Mouse (Mus musculus): Measurements from ENCODE around the gene Slco4a1.

Gene Slco4a1

GRCm38 (mm10) chr2:180455723-180456698 lies at the start of gene Slco4a1:
Gene Slco4a1, plus strand, starts transcription at chr2:180456245.
- DNase-seq, result peak; percentile 88

GRCm38 (mm10) chr2:180408410-180408809 lies 47.6 kb upstream of the Slco4a1 start:
- no peak for DNase-seq

GRCm38 (mm10) chr2:180410432-180410831 lies 45.6 kb upstream of the Slco4a1 start:
- no peak for DNase-seq

- DNase-seq, result no peak
Observed at GRCm38 (mm10) chr2:180411013-180411412, 45.0 kb upstream of the Slco4a1 start.

- no peak for DNase-seq
Observed at GRCm38 (mm10) chr2:180415627-180416026, 40.4 kb upstream of the Slco4a1 start.

GRCm38 (mm10) chr2:180417731-180418130 lies 38.3 kb upstream of the Slco4a1 start:
- DNase-seq, result peak; percentile 25

- DNase-seq, result no peak
Observed at GRCm38 (mm10) chr2:180420641-180421040, 35.4 kb upstream of the Slco4a1 start.

GRCm38 (mm10) chr2:180425115-180425514 lies 30.9 kb upstream of the Slco4a1 start:
- DNase-seq, result no peak

- no peak for DNase-seq
Observed at GRCm38 (mm10) chr2:180427073-180427472, 29.0 kb upstream of the Slco4a1 start.

- DNase-seq, result no peak
Observed at GRCm38 (mm10) chr2:180428331-180428730, 27.7 kb upstream of the Slco4a1 start.

- DNase-seq, result no peak
Observed at GRCm38 (mm10) chr2:180430648-180431047, 25.4 kb upstream of the Slco4a1 start.

GRCm38 (mm10) chr2:180432042-180432668 lies 23.9 kb upstream of the Slco4a1 start:
- DNase-seq, result peak; percentile 78

- no peak for DNase-seq
Observed at GRCm38 (mm10) chr2:180432751-180433150, 23.3 kb upstream of the Slco4a1 start.

- DNase-seq, result no peak
Observed at GRCm38 (mm10) chr2:180433350-180433749, 22.7 kb upstream of the Slco4a1 start.

- no peak for DNase-seq
Observed at GRCm38 (mm10) chr2:180435341-180435926, 20.6 kb upstream of the Slco4a1 start.

GRCm38 (mm10) chr2:180437149-180437864 lies 18.7 kb upstream of the Slco4a1 start:
- peak; percentile 28 for DNase-seq

- no peak for DNase-seq
Observed at GRCm38 (mm10) chr2:180439791-180440190, 16.3 kb upstream of the Slco4a1 start.

- no peak for DNase-seq
Observed at GRCm38 (mm10) chr2:180440596-180441332, 15.3 kb upstream of the Slco4a1 start.

- DNase-seq, result no peak
Observed at GRCm38 (mm10) chr2:180442061-180442460, 14.0 kb upstream of the Slco4a1 start.

- no peak for DNase-seq
Observed at GRCm38 (mm10) chr2:180443861-180444260, 12.2 kb upstream of the Slco4a1 start.

GRCm38 (mm10) chr2:180444957-180445785 lies 10.9 kb upstream of the Slco4a1 start:
- DNase-seq, result no peak
